Mouse (Mus musculus): ENCODE data around the gene Kank1. TPM values are rescaled to one million over a fixed set of nuclear protein-coding genes. Genes with fewer than 3 reads are reported as not detected.
A peak's percentile ranks its signal among the peaks of the same experiment; 100 is the strongest.

Kank1 gene
- polyA plus RNA-seq, 1 experiment from 2014 or later = 8.8 TPM

DNA sequence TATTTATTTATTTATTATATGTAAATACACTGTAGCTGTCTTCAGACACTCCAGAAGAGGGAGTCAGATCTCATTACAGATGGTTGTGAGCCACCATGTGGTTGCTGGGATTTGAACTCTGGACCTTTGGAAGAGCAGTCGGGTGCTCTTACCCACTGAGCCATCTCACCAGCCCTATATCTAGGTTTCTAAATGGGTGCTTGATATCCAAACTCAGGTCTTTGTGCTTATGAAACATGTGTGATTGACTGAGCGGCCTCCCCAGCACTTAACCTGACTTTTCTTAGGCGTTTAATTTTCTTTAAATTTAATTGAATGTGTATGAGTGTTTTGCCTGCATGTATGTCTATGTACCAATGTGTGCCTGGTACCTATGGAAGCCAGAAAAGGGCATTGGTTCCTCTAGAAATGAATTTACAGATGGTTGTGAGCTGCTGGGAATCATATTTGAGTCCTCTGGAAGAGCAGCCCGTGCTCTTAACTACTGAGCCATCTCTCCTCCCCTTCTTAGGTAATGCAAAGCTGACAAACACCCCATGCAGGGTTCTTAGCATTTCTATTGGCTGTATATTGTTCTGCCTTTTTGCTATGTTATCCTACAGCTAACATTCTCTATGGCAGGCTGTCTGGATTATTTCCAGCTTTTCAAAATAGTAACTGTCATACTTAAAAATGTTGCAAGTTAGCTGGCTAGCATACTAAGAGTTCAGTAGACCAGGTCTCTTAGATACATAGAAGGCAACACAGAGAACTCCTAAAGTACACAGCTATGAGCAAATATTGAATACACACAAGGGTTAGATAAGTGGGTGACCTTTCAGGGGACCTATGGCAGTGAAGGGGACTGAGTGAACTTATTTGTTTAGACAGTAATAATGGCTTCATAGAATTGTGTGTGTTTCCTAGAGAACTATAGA lies 6.5 kb upstream of the Kank1 start:
- Histone ChIP-seq H3K27me3 (peaks cover 9% of the 10 kb centered on the region), H3K27ac (no peak overlapping the region), H3K9ac (no peak overlapping the region), H3K4me1 (no peaks in the 10 kb centered on the region), H3K4me3 (replicated peaks) (no peak overlapping the region), H3K9me3 (no peaks in the 10 kb centered on the region), H3K36me3 (replicated peaks) (no peaks in the 10 kb centered on the region), H3K4me2 (no peak overlapping the region)
- 85% methylated on average over 4 of the region's 4 CpGs for WGBS
- ATAC-seq (ENCODE audit: low FRiP score) = no peak

DNA sequence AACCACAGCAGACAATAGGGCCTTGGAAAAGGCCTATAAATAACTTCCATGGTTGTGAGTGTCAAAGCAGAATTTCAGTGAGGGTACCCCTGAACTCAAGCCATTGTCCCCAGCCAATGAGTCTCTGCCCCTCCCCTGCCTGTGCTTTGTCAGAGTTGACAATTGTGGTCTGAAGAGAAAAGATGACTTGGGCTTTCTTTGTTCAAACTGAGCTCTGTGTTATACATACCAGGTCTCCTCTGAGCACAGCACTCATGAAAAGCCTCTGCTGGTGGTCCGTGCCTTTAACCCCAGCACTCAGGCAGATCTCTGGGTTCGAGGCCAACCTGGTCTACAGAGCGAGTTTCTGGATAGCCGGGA lies 5.8 kb upstream of the Kank1 start:
- Histone ChIP-seq H3K27me3 (peaks cover 14% of the 10 kb centered on the region), H3K4me1 (no peaks in the 10 kb centered on the region), H3K4me2 (no peak overlapping the region), H3K36me3 (replicated peaks) (no peaks in the 10 kb centered on the region), H3K27ac (no peak overlapping the region), H3K9ac (no peak overlapping the region), H3K4me3 (replicated peaks) (no peak overlapping the region), H3K9me3 (no peaks in the 10 kb centered on the region)
- 54% methylated on average over 4 of the region's 4 CpGs for WGBS
- no peak for ATAC-seq (ENCODE audit: low FRiP score)

- 75% methylated on average over 10 of the region's 10 CpGs for WGBS
- Histone ChIP-seq H3K27ac (no peak overlapping the region), H3K4me2 (no peak overlapping the region), H3K4me3 (replicated peaks) (no peak overlapping the region), H3K9ac (no peak overlapping the region), H3K27me3 (peaks cover 19% of the 10 kb centered on the region), H3K9me3 (no peaks in the 10 kb centered on the region), H3K36me3 (replicated peaks) (no peaks in the 10 kb centered on the region), H3K4me1 (peaks cover 3% of the 10 kb centered on the region; the same call in 1 of the 2 replicates)
- no peak for ATAC-seq (ENCODE audit: low FRiP score)
Measured at GRCm38 (mm10) chr19:25232032-25232431, 4.7 kb upstream of the Kank1 start.

GRCm38 (mm10) chr19:25237492-25238040 lies 791 bp downstream of the Kank1 start:
- no peak overlapping the region for H3K27ac ChIP-seq
- ATAC-seq (ENCODE audit: low FRiP score) = peak; percentile 27
- WGBS = under 1% methylated on average over 35 of the region's 35 CpGs
- peak overlapping the region; percentile 68 for H3K4me3 ChIP-seq (replicated peaks)
- H3K36me3 ChIP-seq (replicated peaks) = no peaks in the 10 kb centered on the region
- H3K9me3 ChIP-seq = no peaks in the 10 kb centered on the region
- peaks cover 17% of the 10 kb centered on the region; the same call in 1 of the 2 replicates for H3K4me1 ChIP-seq
- H3K27me3 ChIP-seq = peaks cover 33% of the 10 kb centered on the region
- peak overlapping the region; percentile 98 for H3K4me2 ChIP-seq
- peak overlapping the region; percentile 61 for H3K9ac ChIP-seq

- ATAC-seq (ENCODE audit: low FRiP score) = no peak
- H3K4me3 ChIP-seq (replicated peaks) = peak overlapping the region; percentile 68; the same call in 1 of the 2 replicates
- no peak overlapping the region for H3K27ac ChIP-seq
- 3% methylated on average over 13 of the region's 13 CpGs for WGBS
- no peaks in the 10 kb centered on the region for H3K36me3 ChIP-seq (replicated peaks)
- peaks cover 17% of the 10 kb centered on the region; the same call in 1 of the 2 replicates for H3K4me1 ChIP-seq
- peaks cover 33% of the 10 kb centered on the region for H3K27me3 ChIP-seq
- no peak overlapping the region for H3K9ac ChIP-seq
- H3K9me3 ChIP-seq = no peaks in the 10 kb centered on the region
- H3K4me2 ChIP-seq = peak overlapping the region; percentile 98
Measured at GRCm38 (mm10) chr19:25238121-25238520, 1.3 kb downstream of the Kank1 start.

GRCm38 (mm10) chr19:25243566-25243965 lies 6.8 kb downstream of the Kank1 start:
- WGBS = 89% methylated on average over 4 of the region's 4 CpGs
- Histone ChIP-seq H3K27ac (no peak overlapping the region), H3K4me3 (replicated peaks) (no peak overlapping the region), H3K9ac (no peak overlapping the region), H3K4me1 (0 out of 2 replicates have a peak, but pooled peaks cover 2% of the 10 kb centered on the region), H3K4me2 (no peak overlapping the region), H3K36me3 (replicated peaks) (no peaks in the 10 kb centered on the region), H3K9me3 (no peaks in the 10 kb centered on the region), H3K27me3 (no peaks in the 10 kb centered on the region)
- ATAC-seq (ENCODE audit: low FRiP score) = no peak

DNA sequence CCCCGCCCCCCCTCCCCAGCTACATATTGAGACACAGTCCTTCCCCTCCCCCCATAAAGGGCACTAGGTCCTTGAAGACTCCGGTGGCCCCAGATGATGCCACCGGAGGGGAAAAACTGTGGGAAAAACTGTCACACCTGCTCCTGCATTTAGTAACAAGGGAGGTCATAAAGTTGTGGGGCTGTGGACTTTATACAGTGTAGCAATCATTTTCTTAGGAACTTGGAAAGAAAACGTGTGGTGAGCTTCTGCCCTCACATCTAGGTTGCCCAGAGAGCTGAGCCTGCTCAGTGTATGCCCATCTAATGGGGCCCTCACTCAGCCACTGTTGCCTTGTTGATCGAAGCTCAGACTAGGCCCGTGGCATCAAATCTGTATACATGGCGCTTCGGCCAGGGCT lies 9.3 kb downstream of the Kank1 start:
- Histone ChIP-seq H3K9me3 (no peaks in the 10 kb centered on the region), H3K9ac (no peak overlapping the region), H3K4me2 (no peak overlapping the region), H3K27ac (no peak overlapping the region), H3K27me3 (no peaks in the 10 kb centered on the region), H3K4me1 (peaks cover 11% of the 10 kb centered on the region), H3K4me3 (replicated peaks) (no peak overlapping the region), H3K36me3 (replicated peaks) (no peaks in the 10 kb centered on the region)
- ATAC-seq (ENCODE audit: low FRiP score) = no peak
- whole genome bisulfite sequencing = 94% methylated on average over 8 of the region's 8 CpGs

DNA sequence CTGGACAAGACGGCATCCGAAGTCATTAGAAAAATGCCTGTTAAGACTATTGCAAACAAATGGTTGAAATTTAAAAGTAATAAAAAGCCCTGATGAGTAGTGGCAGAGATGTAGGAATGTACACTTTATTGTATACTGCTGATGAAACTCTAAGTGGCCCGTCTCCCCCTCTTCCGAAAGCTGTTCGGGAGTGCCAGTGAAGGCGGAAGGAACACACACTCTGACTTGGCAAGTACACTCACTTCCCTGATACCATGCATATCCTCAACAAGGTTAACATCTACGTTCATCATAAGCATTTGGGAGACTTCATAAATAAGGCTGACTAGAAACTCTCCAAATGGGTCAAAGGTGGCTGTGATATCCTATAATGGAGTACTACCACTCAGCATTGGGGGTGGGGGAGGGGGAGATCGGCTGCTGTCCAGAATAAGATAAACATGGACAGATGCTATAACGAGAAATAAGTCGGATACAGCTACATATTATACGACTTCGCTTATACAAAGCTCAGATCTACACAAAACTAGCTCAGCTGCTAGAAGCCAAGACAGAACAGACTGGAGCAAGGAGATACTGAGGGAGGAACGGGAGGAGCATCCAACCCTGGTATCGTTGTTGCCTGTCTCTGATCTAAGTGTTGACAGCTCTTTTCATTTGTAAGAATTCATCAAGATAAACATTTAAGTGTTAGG lies 11.2 kb downstream of the Kank1 start:
- WGBS = 91% methylated on average over 14 of the region's 14 CpGs

GRCm38 (mm10) chr19:25249230-25249629 lies 12.5 kb downstream of the Kank1 start:
- Histone ChIP-seq H3K27ac (no peak overlapping the region), H3K9ac (no peak overlapping the region), H3K27me3 (no peaks in the 10 kb centered on the region), H3K36me3 (replicated peaks) (no peaks in the 10 kb centered on the region), H3K4me3 (replicated peaks) (no peak overlapping the region), H3K4me1 (peaks cover 9% of the 10 kb centered on the region), H3K4me2 (no peak overlapping the region), H3K9me3 (no peaks in the 10 kb centered on the region)
- ATAC-seq (ENCODE audit: low FRiP score) = no peak
- 32% methylated on average over 13 of the region's 13 CpGs for WGBS

More for the DNA sequence above, 11.2 kb downstream of the Kank1 start:
- H3K9me3 ChIP-seq = no peaks in the 10 kb centered on the region
- no peaks in the 10 kb centered on the region for H3K36me3 ChIP-seq (replicated peaks)
- no peaks in the 10 kb centered on the region for H3K27me3 ChIP-seq
- no peak overlapping the region for H3K4me3 ChIP-seq (replicated peaks)
- no peak overlapping the region for H3K27ac ChIP-seq
- H3K4me1 ChIP-seq = peaks cover 9% of the 10 kb centered on the region
- no peak overlapping the region for H3K4me2 ChIP-seq
- ATAC-seq (ENCODE audit: low FRiP score) = no peak
- no peak overlapping the region for H3K9ac ChIP-seq

DNA sequence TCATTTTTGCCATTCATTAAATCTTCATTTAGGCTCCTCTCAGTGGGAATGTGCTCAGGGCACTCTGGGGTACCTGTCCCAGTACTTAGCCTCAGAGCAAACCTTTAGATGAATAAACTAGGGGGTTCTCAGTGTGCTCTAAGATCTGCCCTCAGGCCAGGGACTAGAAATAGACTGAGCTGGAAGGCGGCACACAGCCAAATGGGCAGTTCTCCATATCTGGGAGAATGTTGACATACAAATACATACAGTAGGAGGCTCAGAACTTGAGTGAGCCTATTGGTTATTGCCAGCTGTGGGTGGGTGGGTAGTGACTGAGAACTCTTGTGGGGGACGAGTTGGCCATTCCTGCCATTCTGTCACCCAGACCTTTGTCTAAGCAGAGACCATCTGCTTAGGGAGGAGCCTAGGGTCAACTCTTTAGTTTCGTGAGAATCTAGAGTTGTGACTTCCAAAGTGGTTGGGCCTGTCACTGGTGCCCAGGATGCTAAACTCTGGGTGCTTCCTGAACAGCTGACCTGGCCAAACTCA lies 14.9 kb downstream of the Kank1 start:
- H3K27me3 ChIP-seq = no peaks in the 10 kb centered on the region

GRCm38 (mm10) chr19:25253198-25253597 lies 16.4 kb downstream of the Kank1 start:
- H3K36me3 ChIP-seq (replicated peaks) = no peaks in the 10 kb centered on the region
- H3K4me1 ChIP-seq = peaks cover 9% of the 10 kb centered on the region
- H3K27me3 ChIP-seq = no peaks in the 10 kb centered on the region
- H3K4me3 ChIP-seq (replicated peaks) = no peak overlapping the region
- no peak for ATAC-seq (ENCODE audit: low FRiP score)
- H3K9ac ChIP-seq = no peak overlapping the region
- no peaks in the 10 kb centered on the region for H3K9me3 ChIP-seq
- H3K4me2 ChIP-seq = no peak overlapping the region
- 94% methylated on average over 6 of the region's 6 CpGs for WGBS
- no peak overlapping the region for H3K27ac ChIP-seq

More for the DNA sequence above, 14.9 kb downstream of the Kank1 start:
- H3K36me3 ChIP-seq (replicated peaks) = no peaks in the 10 kb centered on the region
- no peak overlapping the region for H3K9ac ChIP-seq
- no peak for ATAC-seq (ENCODE audit: low FRiP score)
- no peak overlapping the region for H3K27ac ChIP-seq
- H3K4me2 ChIP-seq = no peak overlapping the region
- H3K9me3 ChIP-seq = no peaks in the 10 kb centered on the region
- H3K4me3 ChIP-seq (replicated peaks) = no peak overlapping the region
- H3K4me1 ChIP-seq = peaks cover 9% of the 10 kb centered on the region
- 81% methylated on average over 3 of the region's 3 CpGs for WGBS

GRCm38 (mm10) chr19:25253628-25254027 lies 16.9 kb downstream of the Kank1 start:
- H3K4me2 ChIP-seq = no peak overlapping the region
- no peak overlapping the region for H3K9ac ChIP-seq
- H3K27me3 ChIP-seq = no peaks in the 10 kb centered on the region
- no peak for ATAC-seq (ENCODE audit: low FRiP score)
- H3K27ac ChIP-seq = no peak overlapping the region
- no peak overlapping the region for H3K4me3 ChIP-seq (replicated peaks)
- peaks cover 9% of the 10 kb centered on the region for H3K4me1 ChIP-seq
- no peaks in the 10 kb centered on the region for H3K36me3 ChIP-seq (replicated peaks)
- 96% methylated on average over 3 of the region's 3 CpGs for WGBS
- H3K9me3 ChIP-seq = no peaks in the 10 kb centered on the region

All from forebrain, embryonic 12.5 days (tissue).